Mouse (Mus musculus) heart, postnatal 4 days (tissue): ENCODE data around the gene Supv3l1. TPM values are rescaled to one million over a fixed set of nuclear protein-coding genes. Genes with fewer than 3 reads are reported as not detected.
"Not testable (repeated sequence)": the region's sequence is repeated elsewhere in the genome, so short reads cannot be mapped to it uniquely, and the experiment has no call there.

Experiments used
- DNase-seq: peaks from one replicate; pipeline ENCODE4 v3.0.0; 2021
- total RNA-seq, 2 experiments: library from RNA; stranded (reverse); gene quantifications; 2 replicates each; pipeline ENCODE4 v1.2.3; 2021

Supv3l1 gene
- total RNA-seq = 10 to 100 TPM; 39.2 to 40.7 TPM

GRCm38 (mm10) chr10:62449364-62450279 is at the start of gene Supv3l1, which contains the start of gene 4930507D05Rik:
Gene Supv3l1, minus strand, starts transcription at chr10:62449738.
Gene 4930507D05Rik, plus strand, starts transcription at chr10:62449489.
- peak; percentile 94 for DNase-seq

DNA sequence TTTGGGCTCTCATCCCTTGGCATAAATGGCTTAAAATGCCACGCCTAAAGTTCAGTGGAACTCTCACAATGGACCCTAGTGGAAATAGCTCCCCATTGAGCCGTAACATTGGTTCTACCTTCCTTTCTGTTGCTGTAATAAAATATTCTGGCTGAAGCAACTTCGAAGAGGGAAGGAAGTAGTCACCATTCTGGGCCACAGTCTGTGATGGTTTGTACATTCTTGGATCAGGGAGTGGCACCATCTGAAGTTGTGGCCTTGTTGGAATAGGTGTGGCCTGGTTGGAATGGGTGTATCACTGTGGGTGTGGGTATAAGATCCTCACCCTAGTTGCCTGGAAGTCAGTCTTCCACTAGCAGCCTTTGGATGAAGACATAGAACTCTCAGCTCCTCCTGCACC is 42.1 kb upstream of the Supv3l1 start:
- not testable (repeated sequence) for DNase-seq

DNA sequence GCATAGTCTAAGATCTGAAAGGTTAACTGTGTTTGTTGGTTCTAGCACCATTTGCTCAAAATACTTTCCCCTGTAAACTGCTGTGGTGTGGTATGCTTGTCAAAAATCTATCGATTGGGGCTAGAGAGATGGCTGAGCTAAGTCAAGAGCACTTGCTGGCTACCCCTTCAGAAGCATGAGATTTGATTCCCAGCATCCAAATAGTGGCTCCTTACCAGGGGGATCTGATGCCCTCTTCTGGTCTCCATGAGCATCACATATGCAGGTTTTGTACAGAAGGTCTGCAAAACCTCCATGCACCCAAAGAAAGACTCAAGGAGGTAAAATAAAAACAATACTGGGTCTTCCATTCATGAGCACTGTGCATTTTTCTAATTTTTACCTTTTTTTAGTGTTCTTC is 38.7 kb upstream of the Supv3l1 start:
- peak; percentile 60 for DNase-seq

GRCm38 (mm10) chr10:62486618-62487415 is 37.3 kb upstream of the Supv3l1 start, which contains the start of gene Vps26a:
Gene Vps26a, minus strand, starts transcription at chr10:62486805.
- DNase-seq = peak; percentile 99

GRCm38 (mm10) chr10:62485878-62486582 is 36.5 kb upstream of the Supv3l1 start:
- no peak for DNase-seq

GRCm38 (mm10) chr10:62481108-62481852 is 31.7 kb upstream of the Supv3l1 start:
- no peak for DNase-seq

DNA sequence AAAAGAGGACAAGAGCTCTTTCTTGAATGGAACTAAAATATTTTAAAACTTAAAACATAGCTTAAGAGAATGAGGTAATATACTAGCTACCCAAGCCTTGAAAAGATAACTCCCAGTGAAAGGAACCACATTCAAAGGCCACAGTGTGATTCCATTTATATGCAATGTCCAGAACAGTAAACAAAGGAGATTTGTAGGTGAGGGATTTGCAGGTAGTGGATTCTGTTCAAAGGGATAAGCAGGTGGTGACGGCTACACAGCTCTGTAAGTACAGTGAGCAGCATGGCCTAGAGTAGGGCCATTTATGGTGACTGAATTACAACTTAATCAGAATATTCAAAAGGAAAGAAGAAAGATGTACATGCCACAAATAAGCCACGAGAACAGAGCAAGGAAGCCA is 27.4 kb upstream of the Supv3l1 start:
- DNase-seq = no peak

DNA sequence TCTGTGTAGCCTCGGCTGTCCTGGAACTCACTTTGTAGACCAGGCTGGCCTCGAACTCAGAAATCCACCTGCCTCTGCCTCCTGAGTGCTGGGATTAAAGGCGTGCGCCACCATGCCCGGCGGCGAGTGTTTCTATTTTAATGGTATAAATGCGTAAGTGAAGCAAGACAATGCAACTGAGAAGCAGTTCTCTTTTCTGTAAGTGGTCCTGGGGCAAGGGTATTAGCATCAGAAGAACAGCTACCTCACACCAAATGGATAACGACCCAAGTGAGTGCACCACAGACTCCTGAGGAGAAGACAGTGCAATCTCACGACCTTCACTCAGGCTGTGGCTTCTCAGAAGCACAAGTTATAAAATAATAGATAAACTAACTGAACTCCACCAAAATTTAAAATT is 25.4 kb upstream of the Supv3l1 start:
- no peak for DNase-seq

GRCm38 (mm10) chr10:62471105-62471504 is 21.6 kb upstream of the Supv3l1 start:
- DNase-seq = no peak

- DNase-seq = no peak
These were observed 20.2 kb upstream of the Supv3l1 start for GRCm38 (mm10) chr10:62469736-62470135.

DNA sequence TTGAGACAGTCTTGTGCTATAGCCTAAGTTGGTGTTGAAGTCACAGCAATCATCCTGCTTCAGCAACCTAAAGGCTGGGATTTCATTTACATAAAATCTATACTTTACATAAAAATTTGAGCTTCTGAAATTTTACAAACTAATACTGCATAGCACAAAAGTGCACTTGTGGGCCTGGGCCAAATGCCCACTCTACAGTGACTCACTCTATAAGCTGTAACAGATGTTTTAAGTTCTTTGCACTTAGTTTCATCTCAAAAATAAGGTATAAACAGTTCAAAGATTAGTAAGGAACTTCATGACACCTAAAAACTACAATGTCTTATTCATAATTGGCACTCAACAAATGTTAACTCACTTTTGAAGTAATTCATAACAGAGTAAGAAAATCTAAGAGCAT is 11.8 kb upstream of the Supv3l1 start:
- no peak for DNase-seq

DNA sequence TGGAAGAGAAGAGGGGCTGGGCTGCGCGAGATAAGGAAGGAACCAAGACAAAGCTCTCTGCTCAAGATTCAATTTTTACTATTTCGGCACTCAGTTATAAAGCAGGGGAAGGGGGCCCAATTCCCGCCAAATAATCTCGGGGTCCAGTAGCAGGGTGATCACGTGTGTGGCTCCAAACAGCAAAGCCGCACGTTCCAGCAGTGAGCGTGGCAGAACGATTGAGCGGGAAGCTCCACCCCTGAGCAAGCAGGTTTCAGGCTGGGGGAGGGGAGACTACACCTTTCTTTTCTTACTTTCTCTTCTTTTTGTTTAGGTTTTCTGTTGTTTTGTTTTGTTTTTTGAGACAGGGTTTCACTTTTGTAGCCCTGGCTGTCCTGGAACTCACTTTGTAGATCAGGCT is 2.5 kb upstream of the Supv3l1 start:
- DNase-seq = not testable (repeated sequence)

DNA sequence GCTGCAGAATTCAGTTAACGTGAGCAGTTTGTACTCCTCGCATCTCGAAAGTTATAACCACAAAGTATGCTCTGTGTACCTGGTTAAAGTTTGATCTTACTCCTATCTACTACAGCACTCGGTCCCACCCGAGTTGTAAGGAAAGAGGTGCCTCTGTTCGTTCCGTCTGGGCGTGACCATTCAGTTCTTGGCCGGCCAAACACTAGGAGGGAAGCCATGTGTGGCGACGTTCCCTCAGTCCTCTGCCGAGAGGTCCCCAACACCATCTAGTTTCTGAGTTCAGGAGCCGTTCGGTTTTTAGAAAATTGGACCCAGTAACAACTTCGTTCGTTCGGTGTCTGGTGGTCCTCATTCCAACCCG is 722 bp upstream of the Supv3l1 start:
- DNase-seq = no peak

- DNase-seq = no peak
These were observed 19.1 kb downstream of the Supv3l1 start for GRCm38 (mm10) chr10:62430427-62430826.

DNA sequence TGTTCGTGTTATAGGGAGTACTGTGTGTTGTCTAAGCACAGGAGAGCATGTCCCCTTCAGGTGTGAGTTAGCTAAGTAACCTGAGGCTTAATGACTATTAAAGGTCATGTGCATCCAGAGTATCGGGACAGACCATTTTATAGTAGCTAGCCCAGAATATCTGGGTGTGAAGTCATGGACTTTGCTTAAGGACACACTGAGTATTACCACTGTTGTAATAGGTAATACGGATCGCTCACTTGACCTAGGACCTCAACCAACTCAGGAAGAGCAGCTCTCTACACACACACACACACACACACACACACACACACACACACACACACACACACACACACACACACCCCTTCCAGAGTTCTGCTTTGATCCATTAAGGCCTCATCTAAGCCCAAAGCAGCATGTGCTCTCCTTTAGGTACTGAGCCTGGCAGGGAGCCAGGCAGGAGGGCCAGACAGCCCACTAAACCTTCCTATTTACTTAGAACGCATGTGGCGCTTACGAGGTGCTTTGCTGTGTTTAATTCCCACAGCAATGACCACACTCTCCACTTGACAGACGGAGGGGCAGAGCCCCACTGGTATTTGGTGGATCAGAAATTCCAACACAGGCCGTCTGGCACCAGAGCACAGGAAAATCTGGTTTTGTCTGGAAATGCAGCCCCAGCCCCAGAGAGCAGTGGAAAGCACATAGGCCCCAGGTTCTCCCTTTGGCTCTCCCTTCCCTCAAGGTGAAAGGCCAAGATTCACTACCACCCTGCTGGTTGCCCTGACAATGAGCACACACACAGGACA is 24.3 kb downstream of the Supv3l1 start:
- no peak for DNase-seq

DNA sequence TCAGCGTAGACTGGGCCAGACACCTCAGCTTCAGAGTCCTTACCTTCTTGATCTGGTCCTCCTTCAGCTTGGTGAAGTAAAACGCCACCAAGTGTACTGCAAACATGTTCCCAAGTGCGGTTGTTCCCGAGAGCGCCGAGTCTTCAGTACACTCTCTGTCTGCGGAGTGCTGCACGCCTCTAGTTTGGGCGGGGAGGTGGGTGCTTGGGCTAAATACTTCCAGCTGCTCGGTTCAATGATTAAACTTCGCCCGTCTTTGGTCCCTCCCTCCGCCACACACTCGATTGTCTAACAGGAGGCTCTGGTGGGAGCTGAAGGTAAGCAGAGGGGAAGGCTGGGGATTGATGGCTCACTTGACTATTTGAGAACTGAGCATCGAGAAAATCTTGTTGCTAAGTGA is 27.3 kb downstream of the Supv3l1 start, which contains the start of gene Hkdc1:
Hkdc1 (minus strand) TSS at position 237 of the 400 bp plus-strand sequence.
- DNase-seq = no peak

DNA sequence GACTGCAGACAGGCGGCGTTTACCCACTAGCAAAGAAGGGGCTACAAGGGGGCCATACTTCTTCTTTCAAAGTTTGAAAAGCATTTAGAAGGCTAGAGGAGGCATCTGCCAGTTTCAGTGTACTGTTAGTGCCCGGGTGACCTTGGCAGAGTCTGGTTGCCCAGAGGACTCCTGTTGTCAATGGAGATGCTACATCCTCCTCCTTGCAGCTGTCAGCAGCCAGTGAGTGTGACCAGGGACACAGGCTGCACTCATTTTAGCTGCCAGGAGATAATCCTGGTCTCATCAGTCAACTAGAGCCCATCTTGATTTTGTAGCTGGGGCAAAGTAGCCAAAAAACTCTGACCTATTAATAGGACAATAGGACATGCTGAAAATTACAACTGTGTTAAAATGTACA is 28.4 kb downstream of the Supv3l1 start:
- DNase-seq = no peak

- DNase-seq = no peak
These were observed 29.1 kb downstream of the Supv3l1 start for GRCm38 (mm10) chr10:62420399-62420798.

GRCm38 (mm10) chr10:62419422-62419821 is 30.1 kb downstream of the Supv3l1 start:
- DNase-seq = no peak

- DNase-seq = no peak
These were observed 30.6 kb downstream of the Supv3l1 start for GRCm38 (mm10) chr10:62418831-62419356.

DNA sequence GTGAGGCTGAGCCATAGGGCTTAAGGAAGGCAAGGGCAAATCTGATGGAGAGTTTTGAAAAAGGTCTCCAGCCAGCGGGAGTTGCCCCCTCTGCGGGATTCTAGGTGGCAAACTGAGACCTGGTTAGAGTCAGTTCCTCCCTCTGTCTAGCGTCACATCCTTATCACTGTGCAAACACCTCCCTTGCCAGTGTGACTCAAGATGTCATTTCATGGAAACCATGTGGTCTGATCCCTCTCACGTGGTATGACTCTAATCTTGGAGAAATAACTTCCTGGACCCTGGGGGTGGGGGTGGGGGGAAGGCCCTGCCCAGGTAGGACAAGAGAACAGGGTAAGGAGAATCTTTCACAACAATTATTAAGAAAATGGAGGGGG is 35.9 kb downstream of the Supv3l1 start:
- no peak for DNase-seq
